Mouse (Mus musculus): ENCODE data around the gene Wfdc12. TPM values are rescaled to one million over a fixed set of nuclear protein-coding genes. Genes with fewer than 3 reads are reported as not detected.

Gene Wfdc12
- polyA plus RNA-seq (2015; fragmentation: Nextera tagmentation; extraction: Ambion mirVana): not detected in 2 replicates

DNA sequence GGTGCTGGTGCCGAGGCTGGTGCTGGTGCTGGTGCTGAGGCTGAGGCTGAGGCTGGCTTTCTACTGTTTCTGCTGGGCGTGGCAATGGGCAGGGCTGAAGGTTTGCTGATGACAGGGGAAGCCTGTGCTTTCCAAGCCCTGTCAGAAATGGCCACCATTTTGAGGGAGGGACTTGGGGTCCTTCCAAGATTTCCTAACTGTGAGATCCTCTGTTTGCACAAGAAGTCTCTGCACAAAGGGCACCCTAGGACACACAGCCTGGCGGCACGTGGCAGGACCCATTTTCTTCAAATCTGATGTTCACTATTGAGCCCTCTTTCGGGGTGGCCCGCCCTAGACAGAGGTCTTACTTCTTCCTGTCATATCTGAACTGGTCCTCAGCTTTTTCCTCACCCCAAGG is at the start of gene Wfdc12:
Gene Wfdc12, minus strand, starts transcription at position 33 of the 400 bp plus-strand sequence.
- Histone ChIP-seq H3K36me3 (ENCODE audit: insufficient read depth, low read length) (no peaks in the 10 kb centered on the region), H3K9ac (ENCODE audit: low read depth, low read length) (no peak within 1 kb of the TSS), H3K4me2 (ENCODE audit: low read length) (no peak within 1 kb of the TSS), H3K9me3 (replicated peaks; ENCODE audit: low read length) (no peaks in the 10 kb centered on the region), H3K27ac (no peak within 1 kb of the TSS), H3K4me3 (replicated peaks; ENCODE audit: low read depth, low read length) (no peak within 1 kb of the TSS), H3K4me1 (replicated peaks; ENCODE audit: insufficient read depth, low read length) (no peaks in the 10 kb centered on the region), H3K27me3 (ENCODE audit: insufficient read depth, low read length) (no peaks in the 10 kb centered on the region)
- TF ChIP-seq CTCF (IDR thresholded peaks at IDR 0.05; ENCODE audit: low read depth): no peak
- WGBS: 83% methylated on average over 6 of the region's 6 CpGs
- DNase-seq (ENCODE audit: low spot score) (no peak), ATAC-seq (replicated peaks; ENCODE audit: low FRiP score, low read depth) (no peak)

DNA sequence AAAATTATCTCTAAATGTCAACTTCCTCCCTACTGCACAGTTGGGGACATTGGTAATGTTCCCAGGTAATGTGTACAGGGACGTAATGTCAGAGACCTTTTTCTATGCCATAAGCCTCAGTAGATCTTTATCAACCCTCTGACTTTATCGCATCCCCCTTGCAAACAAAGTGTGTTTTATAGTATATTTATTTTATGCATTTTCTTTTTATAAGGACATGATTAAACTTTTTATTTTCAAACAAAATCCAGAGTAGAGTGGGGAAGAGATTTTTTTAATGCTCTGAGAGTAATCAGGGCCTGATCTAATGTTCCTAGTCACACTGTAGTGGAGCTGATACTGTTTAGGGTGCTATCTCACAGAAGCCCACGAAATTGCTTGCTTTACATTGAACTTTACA is 48.0 kb upstream of the Wfdc12 start, which contains the start of gene Svs2:
Gene Svs2, minus strand, starts transcription at position 101 of the 400 bp plus-strand sequence.
- Histone ChIP-seq H3K27me3 (ENCODE audit: insufficient read depth, low read length) (no peaks in the 10 kb centered on the region), H3K4me3 (replicated peaks; ENCODE audit: low read depth, low read length) (no peak within 1 kb of the TSS), H3K4me1 (replicated peaks; ENCODE audit: insufficient read depth, low read length) (no peaks in the 10 kb centered on the region), H3K9me3 (replicated peaks; ENCODE audit: low read length) (no peaks in the 10 kb centered on the region), H3K9ac (ENCODE audit: low read depth, low read length) (no peak within 1 kb of the TSS), H3K27ac (no peak within 1 kb of the TSS), H3K4me2 (ENCODE audit: low read length) (no peak within 1 kb of the TSS), H3K36me3 (ENCODE audit: insufficient read depth, low read length) (no peaks in the 10 kb centered on the region)
- no peak for DNase-seq (ENCODE audit: low spot score)
- ATAC-seq (replicated peaks; ENCODE audit: low FRiP score, low read depth): no peak
- no peak for TF ChIP-seq CTCF (IDR thresholded peaks at IDR 0.05; ENCODE audit: low read depth)
- 76% methylated on average over 3 of the region's 3 CpGs for WGBS

DNA sequence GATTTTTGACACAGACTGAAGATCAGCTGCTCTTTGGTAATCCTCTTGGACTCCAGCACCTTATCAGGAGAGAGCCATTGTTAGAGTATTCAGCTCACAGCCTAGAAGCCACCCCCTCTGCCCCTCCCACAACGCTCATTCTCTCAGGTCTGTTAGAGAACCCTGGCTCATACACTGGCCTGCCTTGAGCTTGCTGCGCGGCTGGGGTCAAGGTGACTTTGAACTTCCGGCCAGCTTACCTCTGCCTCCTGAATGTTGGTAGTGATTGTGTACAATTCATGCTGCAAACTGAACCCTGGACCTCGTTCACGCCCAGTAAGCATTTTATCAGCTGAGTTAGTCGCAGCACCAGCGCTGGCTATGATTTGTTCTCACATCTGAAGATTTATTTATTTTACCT is 42.3 kb upstream of the Wfdc12 start:
- ATAC-seq (replicated peaks; ENCODE audit: low FRiP score, low read depth): no peak
- WGBS: 77% methylated on average over 8 of the region's 8 CpGs
- no peak overlapping the region for H3K4me2 ChIP-seq (ENCODE audit: low read length)

DNA sequence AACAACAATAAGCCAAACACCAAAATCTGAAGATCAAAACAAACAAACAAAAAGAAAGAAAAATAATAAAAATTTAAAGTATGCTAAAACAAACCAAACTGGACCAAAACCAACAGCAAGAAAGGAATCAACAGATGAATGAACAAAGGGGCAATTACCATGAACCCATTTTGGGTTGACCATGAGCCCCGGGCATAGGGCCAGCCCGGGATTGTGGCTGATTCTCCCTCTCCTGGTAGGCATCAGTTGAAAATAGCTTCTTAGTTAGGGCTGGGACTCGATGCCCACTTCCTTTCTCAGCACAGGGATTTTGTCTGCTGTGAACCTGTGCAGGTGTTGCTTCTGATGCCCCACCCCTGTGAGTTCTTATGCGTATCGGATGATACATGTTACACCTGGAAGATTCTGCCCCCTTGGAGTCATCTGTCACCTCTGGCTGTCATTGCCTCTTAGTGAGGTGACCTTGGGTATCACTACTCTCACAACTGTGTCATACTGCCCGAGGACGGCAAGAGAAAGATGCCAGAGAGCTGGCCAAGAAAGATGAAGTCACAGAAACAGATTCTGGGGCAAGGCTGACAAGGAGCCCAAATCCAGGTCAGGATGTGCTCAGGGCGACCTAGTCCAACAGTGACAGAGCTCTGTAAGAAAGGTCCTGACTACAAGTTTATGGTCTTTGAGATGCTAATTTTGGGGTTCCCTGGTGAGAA is 38.1 kb upstream of the Wfdc12 start:
- Histone ChIP-seq H3K4me2 (ENCODE audit: low read length) (no peak overlapping the region), H3K27ac (no peak overlapping the region), H3K27me3 (ENCODE audit: insufficient read depth, low read length) (no peaks in the 10 kb centered on the region), H3K9me3 (replicated peaks; ENCODE audit: low read length) (no peaks in the 10 kb centered on the region), H3K9ac (ENCODE audit: low read depth, low read length) (no peak overlapping the region), H3K4me1 (replicated peaks; ENCODE audit: insufficient read depth, low read length) (no peaks in the 10 kb centered on the region), H3K4me3 (replicated peaks; ENCODE audit: low read depth, low read length) (no peak overlapping the region), H3K36me3 (ENCODE audit: insufficient read depth, low read length) (no peaks in the 10 kb centered on the region)
- no peak for ATAC-seq (replicated peaks; ENCODE audit: low FRiP score, low read depth)
- TF ChIP-seq CTCF (IDR thresholded peaks at IDR 0.05; ENCODE audit: low read depth): no peak
- WGBS: 76% methylated on average over 8 of the region's 8 CpGs
- DNase-seq (ENCODE audit: low spot score): no peak

More for the DNA sequence above, 42.3 kb upstream of the Wfdc12 start:
- TF ChIP-seq CTCF (IDR thresholded peaks at IDR 0.05; ENCODE audit: low read depth): no peak
- Histone ChIP-seq H3K4me1 (replicated peaks; ENCODE audit: insufficient read depth, low read length) (no peaks in the 10 kb centered on the region), H3K27me3 (ENCODE audit: insufficient read depth, low read length) (no peaks in the 10 kb centered on the region), H3K36me3 (ENCODE audit: insufficient read depth, low read length) (no peaks in the 10 kb centered on the region), H3K4me3 (replicated peaks; ENCODE audit: low read depth, low read length) (no peak overlapping the region), H3K27ac (no peak overlapping the region), H3K9me3 (replicated peaks; ENCODE audit: low read length) (no peaks in the 10 kb centered on the region), H3K9ac (ENCODE audit: low read depth, low read length) (no peak overlapping the region)
- DNase-seq (ENCODE audit: low spot score): no peak

DNA sequence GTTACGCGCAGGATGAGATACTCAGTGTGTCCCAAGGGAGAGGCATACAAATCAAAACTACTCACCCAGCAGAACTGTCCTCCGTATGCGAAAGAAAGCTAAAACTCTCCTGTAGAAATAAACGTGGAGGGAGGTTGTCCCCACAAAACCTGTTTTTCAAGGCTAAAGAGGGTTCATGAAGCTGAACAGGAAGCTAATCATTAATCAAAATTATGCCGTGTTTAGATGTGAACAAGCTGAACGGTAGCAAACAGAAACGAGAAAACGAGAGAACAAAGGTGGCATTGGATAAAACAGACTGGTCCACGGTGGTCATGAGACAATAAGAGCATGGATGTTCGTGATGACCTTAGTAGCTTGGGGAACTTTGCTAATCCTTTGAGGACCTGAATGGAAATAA is 31.1 kb upstream of the Wfdc12 start, which contains the start of gene Wfdc15b:
Gene Wfdc15b, minus strand, starts transcription at position 139 of the 400 bp plus-strand sequence.
- no peaks in the 10 kb centered on the region for H3K9me3 ChIP-seq (replicated peaks; ENCODE audit: low read length)
- H3K4me2 ChIP-seq (ENCODE audit: low read length): peak within 1 kb of the TSS; percentile 36
- no peaks in the 10 kb centered on the region for H3K36me3 ChIP-seq (ENCODE audit: insufficient read depth, low read length)
- TF ChIP-seq CTCF (IDR thresholded peaks at IDR 0.05; ENCODE audit: low read depth): no peak
- 28% methylated on average over 11 of the region's 11 CpGs for WGBS
- H3K4me3 ChIP-seq (replicated peaks; ENCODE audit: low read depth, low read length): peak within 1 kb of the TSS; percentile 18; the same call in 1 of the 2 replicates
- no peaks in the 10 kb centered on the region for H3K27me3 ChIP-seq (ENCODE audit: insufficient read depth, low read length)
- peak; percentile 40; the same call in 1 of the 2 replicates for ATAC-seq (replicated peaks; ENCODE audit: low FRiP score, low read depth)
- 0 out of 2 replicates have a peak within 1 kb of the TSS, but pooled peaks have one; percentile 13 for H3K9ac ChIP-seq (ENCODE audit: low read depth, low read length)
- no peaks in the 10 kb centered on the region for H3K4me1 ChIP-seq (replicated peaks; ENCODE audit: insufficient read depth, low read length)
- H3K27ac ChIP-seq: peak within 1 kb of the TSS; percentile 78
- peak; percentile 56 for DNase-seq (ENCODE audit: low spot score)

DNA sequence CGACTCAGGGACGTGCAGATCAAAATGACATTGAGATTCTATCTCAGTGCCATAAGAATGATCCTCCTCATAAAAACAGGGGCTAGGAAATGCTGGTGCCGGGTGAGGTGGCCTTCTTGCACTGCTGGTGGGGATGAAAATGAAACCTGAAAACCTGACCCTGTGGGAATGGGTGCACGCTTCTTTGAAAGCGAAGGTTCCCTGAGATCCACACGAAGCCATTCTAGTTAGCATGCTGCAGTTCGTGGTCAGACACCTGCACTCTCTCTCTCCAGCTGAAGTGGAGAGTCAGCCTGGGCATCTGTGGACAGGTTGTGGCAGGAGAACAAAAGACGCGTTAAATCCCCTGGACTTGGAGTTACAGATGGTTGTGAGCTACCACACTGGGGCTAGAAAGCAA is 28.9 kb upstream of the Wfdc12 start:
- Histone ChIP-seq H3K27ac (no peak overlapping the region), H3K4me1 (replicated peaks; ENCODE audit: insufficient read depth, low read length) (no peaks in the 10 kb centered on the region), H3K36me3 (ENCODE audit: insufficient read depth, low read length) (no peaks in the 10 kb centered on the region), H3K4me3 (replicated peaks; ENCODE audit: low read depth, low read length) (no peak overlapping the region), H3K9me3 (replicated peaks; ENCODE audit: low read length) (no peaks in the 10 kb centered on the region), H3K4me2 (ENCODE audit: low read length) (0 out of 2 replicates have a peak overlapping the region, but pooled peaks have one; percentile 1), H3K27me3 (ENCODE audit: insufficient read depth, low read length) (no peaks in the 10 kb centered on the region), H3K9ac (ENCODE audit: low read depth, low read length) (no peak overlapping the region)
- ATAC-seq (replicated peaks; ENCODE audit: low FRiP score, low read depth) (no peak), DNase-seq (ENCODE audit: low spot score) (no peak)
- TF ChIP-seq CTCF (IDR thresholded peaks at IDR 0.05; ENCODE audit: low read depth): no peak
- 81% methylated on average over 9 of the region's 9 CpGs for WGBS

All from kidney, postnatal 0 days (tissue).